Mouse (Mus musculus) MEL (cell line): Measurements from ENCODE around the gene Rnd1. TPM values are rescaled to one million over a fixed set of nuclear protein-coding genes. Genes with fewer than 3 reads are reported as not detected.

ENCODE experiments used
- DNase-seq: peaks from one replicate; pipeline ENCODE4 v3.0.0; 2011; ENCODE audit warnings: low read depth, low spot score
- H3K27ac ChIP-seq: 2 replicates; pipeline ENCODE4 v1.5.1; 2012; ENCODE audit warnings: low read depth, mild to moderate bottlenecking, control low read depth, low read length, moderate library complexity; ENCODE audit not compliant: control insufficient read depth
- H3K27me3 ChIP-seq, 2 experiments: fragments of 150-350 bp in 1 of 2; sonication (generic) in 1 of 2; 2 replicates each; pipeline ENCODE4 v1.6.1; 2012; ENCODE audit warnings: low read length in 2 of 2, mild to moderate bottlenecking in 2 of 2, improper control_type of control experiment in 1 of 2, moderate library complexity in 1 of 2; ENCODE audit not compliant: insufficient read depth in 2 of 2, control insufficient read depth in 1 of 2
- H3K36me3 ChIP-seq, 2 experiments: 2 replicates each; pipeline ENCODE4 v1.6.1; 2012 to 2014; ENCODE audit warnings: low read length in 2 of 2, improper control_type of control experiment in 1 of 2, inconsistent platforms in 1 of 2, mild to moderate bottlenecking in 1 of 2; ENCODE audit not compliant: insufficient read depth in 2 of 2, control insufficient read depth in 1 of 2
- H3K4me1 ChIP-seq, 2 experiments: fragments of 150-350 bp in 1 of 2; sonication (generic) in 1 of 2; 2 replicates each; pipeline ENCODE4 v1.6.1; 2012; ENCODE audit warnings: low read length in 2 of 2, improper control_type of control experiment in 1 of 2, mild to moderate bottlenecking in 1 of 2; ENCODE audit not compliant: insufficient read depth in 2 of 2, control insufficient read depth in 1 of 2
- H3K4me3 ChIP-seq, 2 experiments: fragments of 150-350 bp in 1 of 2; sonication (generic) in 1 of 2; 2 replicates each; pipeline ENCODE4 v1.5.1; 2012; ENCODE audit warnings: low read depth in 2 of 2, low read length in 2 of 2, mild to moderate bottlenecking in 2 of 2, moderate library complexity in 2 of 2, control low read depth in 1 of 2, improper control_type of control experiment in 1 of 2; ENCODE audit not compliant: control insufficient read depth in 1 of 2, insufficient read depth in 1 of 2
- H3K79me2 ChIP-seq: 2 replicates; pipeline ENCODE4 v1.6.1; 2012; ENCODE audit warnings: mild to moderate bottlenecking, low read length, moderate library complexity; ENCODE audit not compliant: control insufficient read depth, poor library complexity, insufficient read depth
- H3K9ac ChIP-seq: 2 replicates; pipeline ENCODE4 v1.6.1; 2012; ENCODE audit warnings: low read depth, mild to moderate bottlenecking, control low read depth, low read length, moderate library complexity; ENCODE audit not compliant: control insufficient read depth, poor library complexity, severe bottlenecking
- H3K9me3 ChIP-seq: fragments of 150-350 bp; sonication (generic); replicated peaks from 2 replicates; pipeline ENCODE4 v1.6.1; 2012; ENCODE audit warnings: mild to moderate bottlenecking, low read length, improper control_type of control experiment, moderate library complexity; ENCODE audit not compliant: insufficient read depth
- CTCF ChIP-seq, 3 experiments: IDR thresholded peaks in 2 of 3; conservative IDR thresholded peaks in 1 of 3; 2 replicates each; pipeline ENCODE4 v1.5.1; 2011 to 2012; ENCODE audit warnings: low read length in 3 of 3, low read depth in 2 of 3, mild to moderate bottlenecking in 2 of 3, improper control_type of control experiment in 1 of 3, inconsistent platforms in 1 of 3, mixed read lengths in 1 of 3, moderate library complexity in 1 of 3; ENCODE audit not compliant: control insufficient read depth in 1 of 3, insufficient read depth in 1 of 3, poor library complexity in 1 of 3, severe bottlenecking in 1 of 3
- E2F4 ChIP-seq: IDR thresholded peaks from 2 replicates; pipeline ENCODE4 v1.6.1; 2011; ENCODE audit warnings: low read depth, low read length, improper control_type of control experiment, borderline replicate concordance
- ELF1 ChIP-seq: IDR thresholded peaks from 2 replicates; pipeline ENCODE4 v1.6.1; 2014; ENCODE audit warnings: low read depth, mild to moderate bottlenecking, inconsistent platforms, low read length, improper control_type of control experiment, moderate library complexity
- GABPA ChIP-seq: IDR thresholded peaks from 2 replicates; pipeline ENCODE4 v1.6.1; 2012; ENCODE audit warnings: low read depth, mild to moderate bottlenecking, inconsistent platforms, low read length, improper control_type of control experiment, moderate library complexity
- HCFC1 ChIP-seq: IDR thresholded peaks from 2 replicates; pipeline ENCODE4 v1.6.1; 2012; ENCODE audit warnings: low read depth, mild to moderate bottlenecking, inconsistent platforms, low read length, improper control_type of control experiment, moderate library complexity
- KAT2A ChIP-seq: conservative IDR thresholded peaks from 2 replicates; pipeline ENCODE4 v1.6.1; 2012; ENCODE audit warnings: low read depth, low read length, improper control_type of control experiment, inconsistent platforms
- MAX ChIP-seq: IDR thresholded peaks from 2 replicates; pipeline ENCODE4 v1.6.1; 2011; ENCODE audit warnings: low read length, improper control_type of control experiment
- MEF2A ChIP-seq: IDR thresholded peaks from 2 replicates; pipeline ENCODE4 v1.6.1; 2014; ENCODE audit warnings: low read depth, mild to moderate bottlenecking, inconsistent platforms, low read length, improper control_type of control experiment; ENCODE audit not compliant: poor library complexity, insufficient replicate concordance, severe bottlenecking; ENCODE audit errors: extremely low read depth
- MYB ChIP-seq: IDR thresholded peaks from 2 replicates; pipeline ENCODE4 v1.6.1; 2011; ENCODE audit warnings: mild to moderate bottlenecking, low read depth, low read length, improper control_type of control experiment
- MYC ChIP-seq: IDR thresholded peaks from 2 replicates; pipeline ENCODE4 v1.6.1; 2011; ENCODE audit warnings: low read depth, mild to moderate bottlenecking, low read length, improper control_type of control experiment, moderate library complexity
- NELFE ChIP-seq: IDR thresholded peaks from 2 replicates; pipeline ENCODE4 v1.6.1; 2011; ENCODE audit warnings: low read depth, low read length, improper control_type of control experiment
- POLR2A ChIP-seq, 2 experiments: IDR thresholded peaks; 2 replicates each; pipeline ENCODE4 v1.6.1; 2011 to 2012; ENCODE audit warnings: low read length in 2 of 2, mild to moderate bottlenecking in 2 of 2, control low read depth in 1 of 2, improper control_type of control experiment in 1 of 2, low read depth in 1 of 2, moderate library complexity in 1 of 2; ENCODE audit not compliant: control insufficient read depth in 1 of 2, insufficient read depth in 1 of 2, poor library complexity in 1 of 2
- RAD21 ChIP-seq: IDR thresholded peaks from 2 replicates; pipeline ENCODE4 v1.6.1; 2011; ENCODE audit warnings: mild to moderate bottlenecking, low read depth, low read length, improper control_type of control experiment
- RCOR1 ChIP-seq: IDR thresholded peaks from 2 replicates; pipeline ENCODE4 v1.6.1; 2012; ENCODE audit warnings: low read depth, mild to moderate bottlenecking, inconsistent platforms, low read length, improper control_type of control experiment
- SIN3A ChIP-seq: IDR thresholded peaks from 2 replicates; pipeline ENCODE4 v1.6.1; 2012; ENCODE audit warnings: low read length, improper control_type of control experiment, inconsistent platforms
- SMC3 ChIP-seq: IDR thresholded peaks from 2 replicates; pipeline ENCODE4 v1.6.1; 2011; ENCODE audit warnings: low read depth, low read length, improper control_type of control experiment
- TAL1 ChIP-seq: IDR thresholded peaks from 2 replicates; pipeline ENCODE4 v1.6.1; 2012; ENCODE audit warnings: mild to moderate bottlenecking, inconsistent platforms, low read length, moderate library complexity, mixed read lengths
- UBTF ChIP-seq: IDR thresholded peaks from 2 replicates; pipeline ENCODE4 v1.6.1; 2012; ENCODE audit warnings: low read depth, mild to moderate bottlenecking, inconsistent platforms, low read length, improper control_type of control experiment, moderate library complexity, borderline replicate concordance; ENCODE audit not compliant: insufficient read depth
- ZC3H11A ChIP-seq: IDR thresholded peaks from 2 replicates; pipeline ENCODE4 v1.6.1; 2012; ENCODE audit warnings: low read depth, mild to moderate bottlenecking, inconsistent platforms, low read length, improper control_type of control experiment
- ZNF384 ChIP-seq: IDR thresholded peaks from 2 replicates; pipeline ENCODE4 v1.6.1; 2012; ENCODE audit warnings: low read depth, mild to moderate bottlenecking, inconsistent platforms, low read length, improper control_type of control experiment
- polyA plus RNA-seq, 2 experiments: library from polyadenylated mRNA; stranded (reverse) in 1 of 2; unstranded in 1 of 2; fragments of >175 nt in 1 of 2; fragments of >200 nt in 1 of 2; gene quantifications; 2 replicates each; pipeline versions ENCODE4 v1.2.1 to v1.2.4; 2012; ENCODE audit warnings: low replicate concordance in 2 of 2, low read depth in 1 of 2; ENCODE audit not compliant: insufficient read length in 2 of 2, insufficient read depth in 1 of 2, missing spikeins in 1 of 2
- total RNA-seq: library from RNA; depleted of rRNA; stranded (reverse); fragments of 300-350 nt; gene quantifications from 2 replicates; pipeline ENCODE4 v1.2.3, GENCODE M21; 2012

Rnd1 gene
- total and polyA plus RNA-seq, 3 experiments, result 5.5 to 6.0 TPM; not detected in 1

- Histone ChIP-seq H3K27ac (no peak overlapping the region), H3K27me3 (peaks cover 3 to 7% of the 10 kb centered on the region in 2 experiments; a peak in 3 of 4 replicates), H3K4me1 (peaks cover 0 to 4% of the 10 kb centered on the region in 2 experiments; a peak in 2 of 4 replicates), H3K4me3 (no peak overlapping the region), H3K9me3 (no peaks in the 10 kb centered on the region), H3K79me2 (no peaks in the 10 kb centered on the region), H3K9ac (no peak overlapping the region), H3K36me3 (no peaks in the 10 kb centered on the region)
- TF ChIP-seq ELF1 (no peak), MEF2A (no peak), TAL1 (no peak), MAX (no peak), UBTF (no peak), RCOR1 (no peak), E2F4 (no peak), POLR2A (IDR thresholded peaks at IDR 0.05; ENCODE audit: control insufficient read depth in 1 of 2, insufficient read depth in 1 of 2, low read depth in 1 of 2, low read length in 2 of 2, poor library complexity in 1 of 2) (no peak), RAD21 (no peak), SIN3A (no peak), HCFC1 (no peak), ZNF384 (no peak), KAT2A (no peak), GABPA (no peak), SMC3 (no peak), MYB (no peak)
- DNase-seq, result no peak
Measured at GRCm38 (mm10) chr15:98689682-98690081, 12.4 kb upstream of the Rnd1 start.

- Histone ChIP-seq H3K79me2 (no peaks in the 10 kb centered on the region), H3K4me1 (peaks cover 26 to 38% of the 10 kb centered on the region in 2 experiments), H3K4me3 (no peak overlapping the region), H3K36me3 (peaks cover 0 to 29% of the 10 kb centered on the region in 2 experiments; a peak in 2 of 4 replicates), H3K27ac (no peak overlapping the region), H3K9ac (no peak overlapping the region), H3K27me3 (peaks cover under 1 to 4% of the 10 kb centered on the region in 2 experiments; a peak in 3 of 4 replicates), H3K9me3 (no peaks in the 10 kb centered on the region)
- peak; percentile 30 for TF ChIP-seq RAD21
- TF ChIP-seq MYC, result no peak
- 0 out of 2 replicates have a peak, but pooled peaks have one; percentile 10 for TF ChIP-seq ZC3H11A
- peak; percentile 33; the same call in 1 of the 2 replicates for TF ChIP-seq ZNF384
- TF ChIP-seq CTCF (IDR thresholded peaks at IDR 0.05 in 2 of 3, conservative IDR thresholded peaks at IDR 0.05 in 1 of 3; ENCODE audit: control insufficient read depth in 1 of 3, insufficient read depth in 1 of 3, low read depth in 2 of 3, low read length in 3 of 3, poor library complexity in 1 of 3, severe bottlenecking in 1 of 3), result peak; percentile 51 to 65 (median 52)
- TF ChIP-seq SMC3, result peak; percentile 36
- TF ChIP-seq SIN3A, result no peak
- TF ChIP-seq NELFE, result no peak
- DNase-seq, result peak; percentile 65
Measured at GRCm38 (mm10) chr15:98685926-98686325, 8.7 kb upstream of the Rnd1 start.
